Mouse (Mus musculus): ENCODE results near the gene Dock9.

The Dock9 gene

DNA sequence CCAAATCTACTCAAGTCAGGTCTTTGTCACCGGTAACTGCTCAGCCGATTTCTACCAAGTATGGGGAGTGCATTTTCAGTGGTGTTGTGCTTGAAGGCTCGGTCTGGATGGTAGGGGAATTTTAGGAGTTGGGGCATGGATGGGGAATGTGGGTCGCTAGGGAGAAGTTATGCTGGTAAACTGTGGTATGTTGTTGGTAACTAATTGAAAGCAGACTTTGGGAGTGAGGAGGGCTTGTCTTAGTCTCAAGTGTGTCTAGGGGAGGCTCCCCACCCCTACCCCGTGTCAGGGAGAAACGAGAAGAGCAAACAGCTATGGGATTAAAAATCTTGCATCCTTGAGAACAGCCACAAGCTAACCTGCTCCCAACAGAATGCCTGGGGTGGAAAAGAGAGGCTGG, 231.7 kb downstream of the Dock9 start:
- no peak for DNase-seq

DNA sequence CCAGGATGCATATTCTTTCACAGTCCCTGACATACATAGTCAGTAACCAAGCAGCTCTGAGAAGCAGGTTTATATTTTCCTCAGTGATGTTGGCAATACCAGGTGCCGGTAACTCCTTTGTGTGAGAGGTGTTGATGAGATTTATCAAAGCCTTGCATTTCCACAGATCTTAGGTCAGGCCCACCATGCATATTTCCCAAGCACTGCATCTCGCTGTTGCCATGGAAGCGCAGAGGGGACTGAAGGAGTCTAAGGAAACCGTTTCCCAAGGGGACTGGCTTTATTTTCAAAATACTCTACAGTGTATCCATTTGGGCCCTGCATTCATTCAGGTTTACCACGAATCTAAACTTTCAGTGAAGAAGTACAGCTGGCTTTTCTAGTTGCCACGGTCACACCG, 233.0 kb downstream of the Dock9 start:
- DNase-seq, result no peak

DNA sequence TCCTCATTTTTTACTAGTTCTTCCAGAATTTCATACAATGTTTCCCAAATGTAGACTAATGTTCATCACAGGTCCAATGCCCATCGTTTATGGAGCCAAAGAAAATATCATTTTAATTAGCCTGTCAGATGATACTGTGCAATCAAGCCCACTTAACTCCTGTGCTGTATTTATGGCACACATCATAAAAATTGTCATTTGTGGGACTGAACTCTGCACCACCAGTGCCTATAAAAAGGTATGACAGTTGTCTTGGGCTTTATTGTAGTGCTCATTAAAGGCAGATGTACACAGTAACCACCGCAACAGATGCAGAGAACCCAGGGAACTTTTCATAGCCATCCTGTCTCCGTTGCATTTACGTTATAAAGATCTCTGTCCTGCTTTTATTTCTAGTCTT, 233.7 kb downstream of the Dock9 start:
- DNase-seq, result no peak

DNA sequence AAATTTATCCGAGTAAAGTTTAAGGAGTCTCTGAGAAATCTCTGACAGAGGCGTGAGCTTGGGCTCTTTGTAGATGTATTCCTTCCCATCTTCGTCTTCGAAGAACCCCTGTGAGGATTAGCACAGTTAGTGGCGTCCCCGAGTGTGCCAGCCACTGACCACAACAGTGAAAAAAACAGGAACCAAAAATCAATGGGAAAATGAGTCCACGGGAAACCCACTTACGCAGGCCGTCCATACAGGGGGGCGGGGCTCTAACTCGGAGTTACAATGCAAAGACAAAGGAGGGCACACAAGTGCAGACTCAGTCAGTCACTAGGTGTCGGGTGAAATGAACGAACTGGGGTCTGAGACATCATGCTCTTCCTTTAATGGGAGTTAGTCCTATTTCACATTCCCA, 238.6 kb downstream of the Dock9 start:
- no peak for DNase-seq

DNA sequence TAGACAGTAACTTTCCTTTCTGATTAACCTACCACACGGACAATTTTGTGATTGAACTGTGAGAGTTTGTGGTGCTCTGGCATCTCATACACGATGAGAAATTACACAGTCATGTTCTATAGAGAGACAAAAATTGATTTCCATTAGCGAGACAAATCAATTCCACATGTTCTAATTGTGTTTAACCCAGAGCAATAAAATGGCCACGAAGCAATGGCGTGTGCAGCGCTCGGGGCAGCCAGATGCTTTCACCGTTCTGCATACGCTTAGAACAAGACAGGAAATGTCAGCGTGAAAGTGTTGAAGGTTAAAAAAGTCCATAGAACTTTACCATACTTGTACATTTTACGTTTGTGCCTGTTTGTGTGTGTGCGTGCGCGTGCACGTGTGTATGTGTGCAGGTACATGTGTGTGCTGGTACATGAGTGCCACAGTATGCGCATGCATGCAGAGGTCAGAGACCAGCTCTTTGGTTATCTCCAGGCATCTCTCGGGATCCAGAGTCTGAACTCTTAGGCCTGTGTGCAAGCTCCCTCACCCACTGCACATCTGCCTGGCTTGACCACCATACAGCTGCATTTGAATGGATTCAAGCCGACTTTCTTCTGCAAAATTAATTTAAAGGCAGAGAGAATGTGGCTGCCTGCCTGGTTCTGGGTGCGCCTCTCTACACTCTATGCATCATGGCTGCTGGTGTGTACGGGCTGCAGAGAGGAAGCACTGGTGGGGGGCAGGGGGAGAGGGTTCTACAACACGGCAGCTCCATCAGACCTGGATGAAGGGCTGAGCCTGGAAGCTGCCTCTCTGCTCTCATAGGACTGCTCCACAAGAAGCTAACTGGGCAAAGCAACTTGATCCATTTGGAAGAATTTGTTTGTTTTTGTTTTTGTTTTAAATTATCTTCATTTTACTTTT, 241.0 kb downstream of the Dock9 start:
- no peak for DNase-seq

DNA sequence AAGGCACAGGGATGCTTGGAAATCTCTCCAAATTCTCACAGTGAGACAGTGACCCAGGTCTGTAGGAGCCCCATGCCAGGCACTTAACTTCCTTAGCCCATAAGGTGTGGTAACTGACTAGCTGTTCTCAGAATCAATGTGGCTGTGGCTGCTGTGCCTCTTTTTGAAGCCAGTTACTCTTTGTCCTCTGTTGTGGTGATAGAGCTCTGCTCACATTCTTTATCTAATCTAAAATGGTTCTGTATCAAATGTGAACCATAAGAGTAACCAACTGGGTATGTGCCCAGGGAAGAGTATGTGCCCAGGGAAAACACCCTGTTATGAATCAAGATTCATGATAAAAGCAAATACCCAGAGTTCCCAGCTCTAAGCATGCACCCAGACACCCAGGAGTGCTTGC, 243.9 kb downstream of the Dock9 start:
- no peak for DNase-seq

DNA sequence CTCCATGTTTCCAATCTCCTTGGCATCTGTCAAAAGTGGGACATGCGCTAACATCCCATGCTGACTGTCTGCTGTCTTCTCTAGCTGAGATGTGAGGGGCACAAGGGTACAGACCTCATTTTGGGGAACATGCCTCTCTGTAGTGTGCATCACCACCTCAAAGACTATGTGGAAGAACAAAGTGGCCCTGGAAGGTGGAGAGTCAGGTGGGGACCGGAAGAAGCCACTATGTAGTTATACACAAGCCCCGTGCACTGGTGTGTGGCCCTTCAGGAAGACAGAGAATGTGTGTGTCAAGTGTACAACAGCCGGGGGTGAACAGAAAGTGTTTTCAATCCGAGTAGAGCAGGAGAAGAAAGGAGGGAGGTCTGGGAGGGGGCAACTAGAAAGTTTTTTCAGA, 245.1 kb downstream of the Dock9 start:
- DNase-seq, result no peak

DNA sequence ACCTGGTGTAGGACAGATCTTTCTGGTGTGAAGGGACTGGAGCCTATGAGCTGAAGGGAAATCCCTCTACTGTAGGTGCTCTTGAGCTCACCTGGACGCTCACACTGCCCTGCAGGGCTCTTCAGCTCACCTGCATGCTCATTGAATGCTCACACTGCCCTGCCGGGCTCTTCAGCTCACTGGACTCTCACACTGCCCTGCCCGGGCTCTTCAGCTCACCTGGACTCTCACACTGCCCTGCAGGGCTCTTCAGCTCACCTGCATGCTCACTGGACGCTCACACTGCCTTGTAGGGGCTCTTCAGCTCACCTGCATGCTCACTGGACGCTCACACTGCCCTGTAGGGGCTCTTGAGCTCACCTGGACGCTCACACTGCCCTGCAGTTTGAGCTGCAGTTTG, 247.8 kb downstream of the Dock9 start:
- DNase-seq, result no peak

DNA sequence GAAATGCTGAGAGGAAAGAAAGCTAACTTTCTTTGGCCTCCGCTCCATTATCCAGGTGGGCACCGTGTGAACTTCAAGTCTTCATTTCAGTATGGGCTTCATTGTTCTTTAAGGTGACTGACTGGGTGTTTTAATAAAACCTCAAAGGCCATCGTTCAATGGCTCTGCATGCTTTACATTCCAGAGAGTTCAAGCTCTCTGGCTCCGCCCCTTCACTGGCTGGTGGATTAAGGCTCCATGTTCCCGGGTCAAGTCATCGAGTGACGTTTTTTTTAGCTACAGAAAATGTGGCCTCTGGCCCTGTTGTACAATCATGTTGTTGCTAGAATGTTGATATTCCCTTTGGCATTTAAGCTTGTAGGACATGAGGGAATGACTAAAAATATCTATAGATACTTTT, 249.9 kb downstream of the Dock9 start:
- DNase-seq, result no peak

DNA sequence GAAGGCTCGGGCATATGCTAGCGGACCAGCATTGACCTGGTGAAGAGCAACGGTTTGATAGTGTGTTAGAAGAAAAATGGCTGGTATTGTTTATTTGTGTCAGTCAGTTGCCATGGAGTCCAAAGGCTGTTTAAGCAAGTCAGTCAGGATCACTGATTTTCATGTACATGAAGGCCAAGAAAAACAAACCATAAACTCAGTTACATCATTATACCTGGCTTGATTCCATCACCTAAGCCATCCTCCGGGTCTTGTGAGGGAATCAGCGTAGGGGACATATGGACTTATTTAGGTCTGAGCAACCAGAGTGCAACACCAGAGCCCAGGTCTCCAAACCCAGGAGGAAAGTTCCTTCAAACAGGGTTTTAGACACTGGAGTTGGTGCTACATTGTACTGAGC, 251.0 kb downstream of the Dock9 start:
- no peak for DNase-seq

DNA sequence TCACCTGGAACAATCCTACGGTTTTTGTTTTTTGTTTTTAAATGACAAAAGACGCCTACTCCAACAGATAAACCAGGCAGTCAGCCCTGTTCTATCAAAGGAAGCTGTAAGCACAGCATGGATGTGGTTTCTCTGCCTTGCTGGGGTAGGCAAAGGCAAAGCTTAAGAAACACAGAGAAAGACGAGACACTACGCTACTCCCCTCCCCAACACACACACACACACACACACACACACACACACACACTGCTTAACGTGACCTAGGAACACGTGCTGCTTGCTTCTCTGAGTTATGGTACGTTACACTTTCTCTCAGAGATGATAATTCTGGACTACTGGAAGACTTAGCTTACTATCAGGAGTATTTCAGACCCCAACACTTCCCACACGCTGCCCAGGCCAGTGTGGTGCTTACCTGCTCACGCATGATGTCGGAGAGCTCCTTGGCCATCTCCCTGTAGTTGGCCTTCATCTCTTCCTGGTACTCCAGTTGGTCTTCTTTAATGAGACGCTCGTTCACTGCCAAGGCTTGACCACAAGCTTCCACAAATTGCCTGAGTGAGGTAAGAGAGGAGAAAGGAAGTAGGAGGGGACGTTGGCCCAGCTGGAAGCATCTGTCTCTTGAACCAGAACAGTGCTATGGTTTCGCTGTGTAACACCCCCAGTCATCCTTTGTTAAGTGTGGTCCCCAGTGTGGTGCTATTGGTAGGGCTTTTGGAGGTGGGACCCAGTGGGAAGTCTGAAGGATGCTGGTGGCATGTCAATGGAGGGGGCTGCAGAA, 251.9 kb downstream of the Dock9 start:
- no peak for DNase-seq

DNA sequence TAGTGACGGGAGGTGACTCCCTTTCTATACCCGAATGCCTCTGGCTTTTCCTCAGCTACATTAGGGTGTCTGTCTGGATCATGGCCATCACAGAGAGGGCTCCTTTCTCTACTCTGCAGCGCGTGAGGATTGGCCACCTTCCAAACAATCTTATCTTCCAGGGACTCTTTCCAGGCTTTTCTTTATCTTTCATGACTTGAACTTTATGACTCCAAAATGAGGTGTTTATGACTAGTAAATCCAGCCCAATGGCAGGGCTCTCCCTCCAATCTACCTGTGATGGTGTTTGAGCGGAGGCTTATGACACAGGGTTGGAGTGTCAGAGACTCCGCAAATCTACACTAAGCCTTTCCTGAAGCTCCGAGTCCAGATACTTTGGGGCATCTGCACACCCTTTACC, 256.4 kb downstream of the Dock9 start:
- no peak for DNase-seq

DNA sequence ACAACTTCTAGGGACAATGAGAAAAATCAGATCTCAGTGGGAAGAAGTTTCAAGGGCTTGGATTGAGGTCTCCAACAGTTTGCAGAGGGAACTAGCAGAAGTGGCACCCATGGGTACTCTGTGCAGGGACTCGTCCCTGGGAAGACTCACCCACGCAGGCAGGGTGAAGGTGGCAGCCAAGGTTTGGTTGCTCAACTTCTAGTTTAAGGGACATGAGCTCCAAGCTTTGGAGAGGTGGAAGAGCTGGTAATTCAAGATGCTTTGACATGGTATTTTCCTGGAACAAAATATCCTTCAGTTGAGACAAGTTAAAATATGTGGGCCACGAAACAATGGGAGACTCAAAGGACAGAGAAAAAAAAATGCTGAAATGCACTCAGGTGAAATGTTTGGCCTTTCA, 263.1 kb downstream of the Dock9 start:
- no peak for DNase-seq

DNA sequence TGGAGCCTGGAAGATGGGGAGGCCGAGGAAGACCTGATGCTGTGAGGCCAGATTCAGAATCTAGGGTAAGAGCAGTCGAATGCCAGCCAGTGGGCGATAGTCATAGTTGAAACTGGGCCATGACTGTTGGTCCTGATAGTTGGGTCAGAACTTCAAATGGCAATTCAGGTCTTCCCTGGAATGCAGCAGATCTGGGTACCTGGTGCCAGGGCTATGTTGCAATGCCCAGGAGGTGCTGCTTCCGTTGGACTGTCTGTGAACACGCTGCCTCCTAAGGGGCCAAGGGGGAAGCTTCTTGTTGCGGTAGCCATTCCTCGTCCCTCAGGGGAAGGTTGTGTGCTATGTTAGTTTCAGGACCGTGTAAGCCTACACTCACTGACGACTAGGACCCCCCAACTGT, 266.8 kb downstream of the Dock9 start:
- no peak for DNase-seq

DNA sequence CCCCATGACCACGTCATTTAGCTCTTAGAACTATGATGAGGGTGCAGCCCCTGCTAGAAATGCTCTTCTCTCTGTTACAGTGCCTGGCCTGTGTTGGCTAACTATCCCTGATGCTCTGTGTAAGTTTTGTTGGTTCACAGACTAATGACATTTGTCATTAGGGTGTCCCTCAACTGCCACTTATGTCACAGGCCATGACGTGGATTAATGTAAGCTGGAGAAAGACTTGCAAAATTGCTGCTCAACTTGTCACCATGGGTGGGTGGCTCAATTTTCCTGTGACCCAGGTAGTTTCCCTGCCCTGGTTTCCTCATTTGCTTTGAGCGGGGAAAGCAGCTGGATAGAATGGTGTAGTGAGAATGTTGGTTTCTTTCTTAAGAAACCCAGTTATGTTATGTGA, 269.8 kb downstream of the Dock9 start:
- no peak for DNase-seq

DNA sequence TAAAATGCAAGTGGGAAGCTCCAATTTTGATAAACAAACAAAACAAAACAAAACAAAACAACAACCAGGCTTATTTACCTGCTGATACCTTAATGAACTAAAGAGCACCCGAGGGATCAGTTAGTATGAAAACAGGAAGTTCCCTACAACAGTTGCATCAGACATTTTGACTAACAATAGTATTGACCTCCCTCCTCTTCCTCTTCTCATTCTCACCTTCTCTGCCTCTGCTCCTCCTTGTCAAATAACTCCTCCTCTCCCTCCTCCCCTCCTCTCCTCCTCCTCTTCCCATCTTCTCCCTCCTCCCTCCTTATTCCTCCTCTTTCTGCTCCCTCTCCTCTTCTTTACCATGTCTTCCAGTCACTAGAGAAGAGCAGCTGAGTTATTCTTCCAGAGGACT, 270.4 kb downstream of the Dock9 start:
- no peak for DNase-seq

DNA sequence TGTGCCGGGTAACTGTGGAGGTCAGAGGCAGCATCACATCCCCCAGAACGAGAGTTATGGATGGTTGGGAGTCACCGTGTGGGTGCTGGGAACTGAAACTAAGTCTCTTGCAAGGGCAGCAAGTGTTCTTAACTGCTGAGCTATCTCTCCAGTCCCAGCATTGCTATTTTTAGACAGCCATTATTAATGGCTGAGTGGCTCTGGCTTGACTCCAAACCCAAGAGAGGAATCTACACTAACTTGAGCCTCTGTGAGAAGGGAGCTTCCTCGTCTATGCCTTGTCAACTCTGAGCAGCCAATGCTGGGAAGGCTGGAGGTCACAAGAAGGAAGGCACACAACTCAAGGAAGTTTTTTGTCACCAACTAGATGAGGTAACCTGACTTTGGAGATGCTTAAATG, 275.9 kb downstream of the Dock9 start:
- no peak for DNase-seq

DNA sequence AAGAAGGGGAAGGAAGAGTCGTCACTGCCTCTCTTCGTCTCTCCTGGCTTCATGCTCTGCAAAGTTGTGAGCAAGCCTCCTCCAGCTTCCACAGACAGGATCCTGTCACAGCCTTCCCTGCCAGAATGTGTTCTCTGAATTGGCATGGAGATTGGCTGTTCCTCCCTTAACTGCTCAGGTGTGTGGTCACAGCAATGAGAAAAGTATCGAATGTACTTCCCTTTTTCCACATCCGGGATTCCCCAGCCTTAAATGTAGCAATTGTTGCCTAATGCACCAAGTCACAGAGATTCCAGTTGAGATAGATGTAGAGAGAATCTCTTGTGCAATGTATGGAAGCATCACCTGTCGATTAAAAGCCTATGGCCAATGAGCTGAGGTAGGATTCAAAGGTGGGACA, 280.8 kb downstream of the Dock9 start:
- DNase-seq, result no peak

DNA sequence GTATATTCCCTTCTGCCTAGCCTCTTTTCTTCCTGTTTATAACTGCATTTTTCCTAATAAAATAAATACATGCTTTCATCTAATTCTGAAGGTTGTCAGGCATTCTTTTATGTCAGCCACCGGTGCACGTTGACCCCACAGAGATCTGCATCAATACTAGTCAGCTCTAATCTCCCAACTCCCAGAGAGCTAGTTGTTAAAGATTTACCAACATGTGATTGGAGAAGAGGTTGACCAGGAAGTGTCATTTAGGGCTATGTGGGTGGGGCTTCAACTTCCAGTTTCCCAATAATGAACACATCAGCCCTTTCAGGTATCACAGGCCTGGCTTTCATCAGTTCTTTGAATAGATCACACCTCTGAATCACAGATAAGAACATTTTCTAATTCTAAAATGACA, 288.7 kb downstream of the Dock9 start:
- DNase-seq, result no peak

DNA sequence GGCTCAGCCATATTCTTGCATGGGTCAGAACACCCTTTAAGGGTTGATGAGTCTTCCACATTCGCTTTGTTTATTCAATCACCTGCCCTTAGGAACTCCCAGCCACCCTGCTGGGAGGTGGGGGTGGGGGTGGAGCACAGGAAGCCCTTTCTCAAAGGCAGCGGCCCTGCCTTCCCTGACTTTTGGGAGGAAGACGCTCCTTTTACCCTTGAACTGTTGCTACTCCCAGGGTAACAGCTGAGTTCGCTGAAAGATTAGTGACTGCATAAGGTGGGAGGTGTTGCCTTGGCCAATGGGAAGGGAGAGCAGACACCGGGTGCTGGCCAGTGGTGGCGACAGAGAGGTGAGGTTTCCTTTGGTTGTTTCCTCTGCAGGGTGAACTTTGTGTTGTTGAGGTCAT, 291.3 kb downstream of the Dock9 start:
- no peak for DNase-seq

DNA sequence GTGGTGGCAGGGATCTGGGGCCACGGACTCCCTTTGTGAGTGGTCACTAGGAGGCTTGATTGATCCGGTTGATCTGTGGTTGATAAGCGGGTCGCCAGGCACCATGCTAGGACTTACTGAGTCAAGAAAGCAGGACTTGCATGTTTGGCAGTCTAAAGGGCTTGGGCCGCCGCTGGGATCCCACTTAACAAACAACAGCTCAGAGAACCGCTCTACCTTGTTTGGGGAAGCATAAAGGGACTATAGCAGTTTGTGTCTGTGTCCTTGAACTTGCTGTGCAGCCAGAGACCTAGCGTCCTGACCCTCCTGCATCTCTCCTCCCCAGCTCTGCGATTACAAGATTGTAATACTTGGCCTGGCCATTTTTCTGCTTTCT, 292.2 kb downstream of the Dock9 start:
- DNase-seq, result no peak

DNA sequence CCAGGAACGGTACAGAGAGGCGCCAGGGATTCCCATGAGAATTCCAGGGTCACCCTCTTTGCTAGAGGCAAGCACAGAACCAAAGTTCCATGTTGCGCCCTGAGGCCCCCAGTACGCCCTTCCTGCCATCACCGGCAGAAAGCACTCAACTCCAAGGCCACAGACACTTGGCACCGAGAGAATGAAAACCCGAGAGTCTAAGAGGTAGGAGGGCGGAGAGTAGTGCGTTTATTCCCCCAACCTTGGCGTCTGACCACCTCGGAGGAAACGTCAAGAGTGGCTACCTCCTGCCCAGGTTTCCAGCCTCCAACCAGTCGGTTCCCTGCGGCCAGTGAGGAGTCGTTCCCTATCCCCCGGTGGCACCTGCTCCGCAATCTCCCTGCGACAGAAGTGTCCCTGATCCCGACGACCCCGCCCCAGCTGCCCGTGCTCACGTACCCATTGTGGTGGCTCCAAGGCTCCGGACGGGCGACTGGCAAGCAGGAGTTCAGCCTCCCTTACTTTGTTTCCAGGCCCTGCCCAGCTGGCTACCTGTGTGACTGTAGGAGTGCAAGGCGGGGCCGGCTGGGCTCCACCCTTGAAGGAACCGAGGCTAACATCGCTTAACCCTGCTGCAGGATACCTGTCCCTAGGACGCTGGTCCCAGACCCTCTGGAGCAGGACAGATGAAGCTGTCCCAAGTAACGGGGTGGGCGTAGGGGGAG, 292.7 kb downstream of the Dock9 start, which contains the start of gene Slc15a1:
Slc15a1 (minus strand) TSS at position 472 of the 704 bp plus-strand sequence.
- DNase-seq, result no peak

DNA sequence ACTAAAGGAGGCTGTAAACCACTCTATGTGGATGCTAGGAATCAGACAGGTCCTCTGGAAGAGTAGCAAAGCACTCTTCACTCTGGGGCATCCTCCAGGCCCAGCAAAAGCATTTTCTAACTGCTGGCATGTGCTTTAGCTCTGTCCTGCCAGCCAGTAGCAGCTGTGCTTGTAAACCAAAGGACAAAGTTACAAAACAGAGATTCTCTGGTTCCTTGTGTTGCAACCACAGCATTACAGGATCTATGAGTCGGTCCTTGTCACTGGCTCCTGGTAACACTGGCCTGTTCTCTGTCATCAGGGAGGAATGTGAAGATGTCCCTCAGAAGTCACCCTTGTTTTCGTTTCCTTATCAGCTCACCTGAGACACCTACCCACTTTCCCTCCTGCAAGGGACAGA, 297.1 kb downstream of the Dock9 start:
- DNase-seq, result no peak

DNA sequence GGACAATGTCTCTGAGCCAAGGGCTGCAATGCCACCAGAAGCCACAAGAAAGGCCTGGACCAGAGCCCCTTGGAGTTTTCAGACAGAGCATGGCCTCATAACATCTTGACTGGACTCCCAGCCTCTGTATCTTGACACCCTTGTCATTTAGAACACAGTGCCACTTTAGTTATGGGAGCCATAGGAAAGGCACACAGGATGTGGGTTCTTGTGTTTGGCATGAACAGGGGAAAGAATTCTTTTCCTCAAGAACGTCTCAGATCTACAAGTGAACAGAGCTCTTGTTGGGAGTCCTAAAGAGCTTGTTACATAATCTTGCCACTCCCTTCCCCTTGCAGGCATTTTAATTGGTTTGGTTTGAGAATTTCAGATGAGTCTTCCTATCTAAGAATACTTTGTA, 297.9 kb downstream of the Dock9 start:
- DNase-seq, result no peak

All from spleen, adult 18-20 months (tissue).